ENCODE assay signal across 8 mouse cellular contexts in the genomic region with DNA sequence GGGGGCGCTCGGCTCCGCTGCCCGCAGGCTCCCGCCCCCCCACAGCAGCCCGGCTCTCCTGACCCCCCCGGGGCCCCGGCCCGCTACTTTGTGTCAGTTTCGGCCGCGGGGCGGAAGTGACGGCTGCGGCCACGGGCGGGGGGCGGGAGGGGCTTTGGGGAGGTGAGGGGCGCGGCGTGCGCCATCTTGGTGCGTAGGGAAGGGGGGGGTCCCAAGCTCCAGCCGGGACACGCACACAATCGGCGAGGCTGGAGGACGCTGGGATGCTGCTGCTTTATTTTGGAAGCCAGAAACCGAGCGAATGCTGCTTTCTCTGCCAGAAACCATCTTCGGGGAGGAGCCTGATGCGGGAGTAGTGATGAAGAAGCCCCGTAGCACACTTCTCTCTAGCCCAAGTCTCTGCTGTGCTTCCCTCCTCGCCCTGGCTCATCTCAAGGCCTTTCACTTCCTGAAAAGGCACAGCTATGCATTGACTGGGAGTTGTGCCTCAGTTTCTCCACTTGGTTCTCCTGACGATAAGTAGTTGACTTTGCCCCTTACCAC. TPM values are rescaled to one million over a fixed set of nuclear protein-coding genes. Genes with fewer than 3 reads are reported as not detected.
A peak's percentile ranks its signal among the peaks of the same experiment; 100 is the strongest.
DNase-seq lines count a peak whose midpoint lies in the region; ATAC-seq and TF ChIP-seq lines count a peak whose summit lies in the region.

A gene (minus strand): TSS at position 288 of the 543 bp plus-strand sequence.

- DNase-seq in ES-E14 (ENCODE audit: low read depth, low spot score), result no peak
- DNase-seq in brain, adult 2 months (ENCODE audit: low read depth, low spot score), result peak; percentile 77
- DNase-seq in forebrain, embryonic 14.5 days (ENCODE audit: low spot score), result peak; percentile 88
- DNase-seq in heart, postnatal 36 days, result peak; percentile 65 to 75
- peak; percentile 59 to 75 for DNase-seq in layer of hippocampus, postnatal 14 days (ENCODE audit: low spot score in 2 of 2)
- peak; percentile 36 for DNase-seq in lung, postnatal 25 days (ENCODE audit: low spot score)
- DNase-seq in retina, postnatal 7 days (ENCODE audit: low read depth, low spot score), result peak; percentile 38

- H3K4me1 ChIP-seq in ES-E14 (ENCODE audit: control insufficient read depth in 2 of 2, insufficient read depth in 2 of 2, low read length in 2 of 2, poor library complexity in 1 of 2), result peaks cover 0 to 17% of the 10 kb centered on the region in 2 experiments; a peak in 3 of 4 replicates
- peaks cover 36% of the 10 kb centered on the region for H3K4me1 ChIP-seq in forebrain, embryonic 14.5 days (ENCODE audit: control insufficient read depth, insufficient read depth, low read length)

- ATAC-seq in forebrain, embryonic 14.5 days, result peak; percentile 69
- ATAC-seq in megakaryocyte-erythroid progenitor cell, adult 5-6 weeks (replicated peaks; ENCODE audit: low FRiP score, low TSS enrichment, poor library complexity, severe bottlenecking), result no peak

- H3K9me3 ChIP-seq in ES-E14 (ENCODE audit: control insufficient read depth, insufficient read depth, low read depth, low read length), result no peaks in the 10 kb centered on the region
- no peaks in the 10 kb centered on the region for H3K9me3 ChIP-seq in forebrain, embryonic 14.5 days (replicated peaks; ENCODE audit: control insufficient read depth, low read length)

- H3K4me3 ChIP-seq in ES-E14 (ENCODE audit: insufficient read depth in 1 of 2, low read depth in 1 of 2, low read length in 2 of 2, poor library complexity in 1 of 2, severe bottlenecking in 1 of 2), result peak within 1 kb of the TSS; percentile 87 to 90
- H3K4me3 ChIP-seq in forebrain, embryonic 14.5 days (ENCODE audit: low read depth, low read length), result peak within 1 kb of the TSS; percentile 92

- H3K27me3 ChIP-seq in forebrain, embryonic 14.5 days (replicated peaks; ENCODE audit: control insufficient read depth, insufficient read depth, low read length), result no peaks in the 10 kb centered on the region

- peak within 1 kb of the TSS; percentile 87 for H3K9ac ChIP-seq in ES-E14 (ENCODE audit: insufficient read depth, low read depth, low read length, poor library complexity, severe bottlenecking)
- peak within 1 kb of the TSS; percentile 93 for H3K9ac ChIP-seq in forebrain, embryonic 14.5 days (ENCODE audit: low read length)

- peak within 1 kb of the TSS; percentile 48; the same call in 1 of the 2 replicates for H3K27ac ChIP-seq in ES-E14 (ENCODE audit: insufficient read depth, low read depth, low read length, poor library complexity, severe bottlenecking)
- peak within 1 kb of the TSS; percentile 93 for H3K27ac ChIP-seq in forebrain, embryonic 14.5 days (ENCODE audit: low read depth, low read length)

- H3K4me2 ChIP-seq in forebrain, embryonic 14.5 days (ENCODE audit: low read length), result peak within 1 kb of the TSS; percentile 96

- WGBS in forebrain, embryonic 14.5 days, result under 1% methylated on average over 32 of the region's 35 CpGs

- H3K36me3 ChIP-seq in ES-E14 (ENCODE audit: control insufficient read depth, insufficient read depth, low read length, poor library complexity, severe bottlenecking), result no peaks in the 10 kb centered on the region
- H3K36me3 ChIP-seq in forebrain, embryonic 14.5 days (ENCODE audit: control insufficient read depth, insufficient read depth, low read length), result peaks cover 8% of the 10 kb centered on the region

- intact Hi-C loops in heart, postnatal 36 days (cut with DNase I), result loop anchor here (5.0 kb wide), 3 partner anchors 89 to 176 kb away; a partner anchor contains a TSS

- in situ Hi-C loops in ES-E14 (cut with MboI; ENCODE audit: low sequenced_read_pairs in 2 of 2, unreplicated experiment in 2 of 2), result no loop called here

TF ChIP-seq in ES-E14, 5 proteins besides CTCF, POLR2A, EP300 and RAD21:
- TF ChIP-seq ZC3H11A (IDR thresholded peaks at IDR 0.05; ENCODE audit: borderline replicate concordance, low read depth, low read length) (no peak), MAFK (IDR thresholded peaks at IDR 0.05; ENCODE audit: insufficient read depth, low read depth, low read length) (no peak), ZNF384 (IDR thresholded peaks at IDR 0.05; ENCODE audit: low read depth, low read length) (no peak), CHD2 (IDR thresholded peaks at IDR 0.05; ENCODE audit: low read depth, low read length) (no peak), HCFC1 (IDR thresholded peaks at IDR 0.05; ENCODE audit: borderline replicate concordance, insufficient read depth, low read length) (no peak)
TF ChIP-seq in ES-E14: peak in this region for 0.

RNA-seq across cellular contexts. Expression of the gene that starts here (rescaled TPM):
- 41.6 and 51.4 TPM in 2 replicates for total RNA-seq in ES-E14 (2012; rRNA removed)
- 6.4 and 9.1 TPM in 2 replicates for polyA plus RNA-seq in forebrain, embryonic 14.5 days (2014; fragmentation: Nextera tagmentation; extraction: Ambion mirVana)
- 10 to 100 TPM; 21.8 to 24.1 TPM for total RNA-seq in heart, postnatal 36 days (2021)
- total RNA-seq in layer of hippocampus, postnatal 14 days (2021), result 10 to 100 TPM; 77.3 to 93.0 TPM
- total RNA-seq in megakaryocyte-erythroid progenitor cell, adult 5-6 weeks (2014; fragmentation: Nextera tagmentation), result 4.6 and 9.4 TPM in 2 replicates
- total RNA-seq in megakaryocyte-erythroid progenitor cell, adult 5-6 weeks (2017), result 7.8 and 12.8 TPM in 2 replicates
